Mouse (Mus musculus) hindbrain, embryonic 12.5 days (tissue): Measurements from ENCODE around the gene Itgb2l. TPM values are rescaled to one million over a fixed set of nuclear protein-coding genes. Genes with fewer than 3 reads are reported as not detected.
"Not testable (repeated sequence)": the region's sequence is repeated elsewhere in the genome, so short reads cannot be mapped to it uniquely, and the experiment has no call there.

Experiments used
- ATAC-seq: fragments of 200-750 bp; cut with Nextera tagmentation; 2 replicates; pipeline ENCODE4 v1.8.0; 2017; ENCODE audit warnings: moderate TSS enrichment; ENCODE audit not compliant: low FRiP score
- H3K27ac ChIP-seq: fragments of 300-500 bp; sonication (generic); 2 replicates; pipeline ENCODE4 v1.5.1; 2016; ENCODE audit warnings: mild to moderate bottlenecking
- H3K27me3 ChIP-seq: fragments of 300-500 bp; sonication (generic); 2 replicates; pipeline ENCODE4 v1.6.1; 2016; ENCODE audit warnings: mild to moderate bottlenecking
- H3K36me3 ChIP-seq: fragments of 300-500 bp; sonication (generic); 2 replicates; pipeline ENCODE4 v1.6.1; 2016; ENCODE audit warnings: mild to moderate bottlenecking
- H3K4me1 ChIP-seq: fragments of 300-500 bp; sonication (generic); 2 replicates; pipeline ENCODE4 v1.6.1; 2016
- H3K4me2 ChIP-seq: fragments of 300-500 bp; sonication (generic); replicated peaks from 2 replicates; pipeline ENCODE4 v1.6.1; 2016; ENCODE audit warnings: mild to moderate bottlenecking
- H3K4me3 ChIP-seq: fragments of 300-500 bp; sonication (generic); 2 replicates; pipeline ENCODE4 v1.5.1; 2016; ENCODE audit warnings: mild to moderate bottlenecking
- H3K9ac ChIP-seq: fragments of 300-500 bp; sonication (generic); 2 replicates; pipeline ENCODE4 v1.6.1; 2016; ENCODE audit warnings: mild to moderate bottlenecking, moderate library complexity
- H3K9me3 ChIP-seq: fragments of 300-500 bp; sonication (generic); replicated peaks from 2 replicates; pipeline ENCODE4 v1.6.1; 2016; ENCODE audit warnings: mild to moderate bottlenecking
- WGBS: fragments of 180-500 bp; shearing (Covaris S2); methylation state at CpG from one replicate; pipeline ENCODE4 v1.1.7; 2016; 5-methylcytosine and 5-hydroxymethylcytosine counted together
- polyA plus RNA-seq: library from polyadenylated mRNA; unstranded; fragments of >200 nt; fragmentation: Nextera tagmentation; extraction: Ambion mirVana; gene quantifications from 2 replicates; pipeline ENCODE4 v1.2.1, GENCODE M21; 2016

Itgb2l gene
- polyA plus RNA-seq, 1 experiment from 2014 or later, result not detected

- no peak overlapping the region for H3K9ac ChIP-seq
- WGBS, result 87% methylated on average over 2 of the region's 2 CpGs
- no peak overlapping the region for H3K4me3 ChIP-seq
- no peak overlapping the region for H3K27ac ChIP-seq
- no peaks in the 10 kb centered on the region for H3K27me3 ChIP-seq
- H3K4me2 ChIP-seq, result no peak overlapping the region
- ATAC-seq, result no peak
- H3K4me1 ChIP-seq, result 0 out of 2 replicates have a peak, but pooled peaks cover 3% of the 10 kb centered on the region
- H3K9me3 ChIP-seq, result no peaks in the 10 kb centered on the region
- no peaks in the 10 kb centered on the region for H3K36me3 ChIP-seq
Observed at GRCm38 (mm10) chr16:96459356-96459755, 15.9 kb upstream of the Itgb2l start.

- no peak overlapping the region for H3K4me3 ChIP-seq
- WGBS, result 85% methylated on average over 5 of the region's 5 CpGs
- ATAC-seq, result no peak
Observed at GRCm38 (mm10) chr16:96457612-96458011, 14.2 kb upstream of the Itgb2l start.

GRCm38 (mm10) chr16:96454086-96454485, 10.7 kb upstream of the Itgb2l start:
- Histone ChIP-seq H3K9ac (no peak overlapping the region), H3K27ac (no peak overlapping the region), H3K27me3 (no peaks in the 10 kb centered on the region), H3K4me2 (no peak overlapping the region), H3K36me3 (no peaks in the 10 kb centered on the region), H3K4me1 (no peaks in the 10 kb centered on the region), H3K9me3 (no peaks in the 10 kb centered on the region), H3K4me3 (no peak overlapping the region)
- no peak for ATAC-seq

More at GRCm38 (mm10) chr16:96457612-96458011, 14.2 kb upstream of the Itgb2l start:
- no peak overlapping the region for H3K4me2 ChIP-seq
- H3K27me3 ChIP-seq, result no peaks in the 10 kb centered on the region
- no peaks in the 10 kb centered on the region for H3K9me3 ChIP-seq
- H3K36me3 ChIP-seq, result no peaks in the 10 kb centered on the region
- no peak overlapping the region for H3K9ac ChIP-seq
- H3K4me1 ChIP-seq, result 0 out of 2 replicates have a peak, but pooled peaks cover 3% of the 10 kb centered on the region
- no peak overlapping the region for H3K27ac ChIP-seq

- 93% methylated on average over 15 of the region's 16 CpGs for WGBS
- not testable (repeated sequence) for H3K4me2 ChIP-seq, H3K4me1 ChIP-seq, ATAC-seq, H3K9ac ChIP-seq, H3K36me3 ChIP-seq, H3K4me3 ChIP-seq, H3K27me3 ChIP-seq, H3K27ac ChIP-seq, H3K9me3 ChIP-seq
Observed at GRCm38 (mm10) chr16:96450871-96451270, 7.5 kb upstream of the Itgb2l start.

- Histone ChIP-seq H3K4me3 (no peak overlapping the region), H3K27me3 (no peaks in the 10 kb centered on the region), H3K9ac (no peak overlapping the region), H3K4me2 (no peak overlapping the region), H3K4me1 (peaks cover 10% of the 10 kb centered on the region), H3K9me3 (no peaks in the 10 kb centered on the region), H3K27ac (no peak overlapping the region), H3K36me3 (no peaks in the 10 kb centered on the region)
- WGBS, result 84% methylated on average over 3 of the region's 3 CpGs
- ATAC-seq, result no peak
Observed at GRCm38 (mm10) chr16:96441826-96442225, 1.6 kb downstream of the Itgb2l start.

- H3K9ac ChIP-seq, result no peak overlapping the region
- 72% methylated on average over 8 of the region's 8 CpGs for WGBS
- peak; percentile 66 for ATAC-seq
- no peak overlapping the region for H3K4me3 ChIP-seq
- no peaks in the 10 kb centered on the region for H3K9me3 ChIP-seq
- no peaks in the 10 kb centered on the region for H3K27me3 ChIP-seq
- H3K27ac ChIP-seq, result no peak overlapping the region
- H3K4me2 ChIP-seq, result no peak overlapping the region
- peaks cover 10% of the 10 kb centered on the region for H3K4me1 ChIP-seq
- no peaks in the 10 kb centered on the region for H3K36me3 ChIP-seq
Observed at GRCm38 (mm10) chr16:96440871-96441270, 2.5 kb downstream of the Itgb2l start.

- WGBS, result 84% methylated on average over 4 of the region's 4 CpGs
- Histone ChIP-seq H3K4me1 (peaks cover 10% of the 10 kb centered on the region), H3K36me3 (no peaks in the 10 kb centered on the region), H3K4me2 (no peak overlapping the region), H3K27me3 (no peaks in the 10 kb centered on the region), H3K27ac (no peak overlapping the region), H3K9ac (no peak overlapping the region), H3K9me3 (no peaks in the 10 kb centered on the region), H3K4me3 (no peak overlapping the region)
- ATAC-seq, result no peak
Observed at GRCm38 (mm10) chr16:96439682-96440081, 3.7 kb downstream of the Itgb2l start.

GRCm38 (mm10) chr16:96438946-96439345, 4.5 kb downstream of the Itgb2l start:
- 97% methylated on average over 5 of the region's 5 CpGs for WGBS
- no peak for ATAC-seq
- no peak overlapping the region for H3K27ac ChIP-seq
- no peak overlapping the region for H3K4me3 ChIP-seq
- H3K27me3 ChIP-seq, result no peaks in the 10 kb centered on the region
- no peak overlapping the region for H3K9ac ChIP-seq
- H3K9me3 ChIP-seq, result no peaks in the 10 kb centered on the region
- no peaks in the 10 kb centered on the region for H3K36me3 ChIP-seq
- H3K4me1 ChIP-seq, result peaks cover 10% of the 10 kb centered on the region
- no peak overlapping the region for H3K4me2 ChIP-seq

- no peak for ATAC-seq
- WGBS, result 80% methylated on average over 3 of the region's 3 CpGs
- H3K27me3 ChIP-seq, result no peaks in the 10 kb centered on the region
Observed at GRCm38 (mm10) chr16:96434024-96434785, 9.2 kb downstream of the Itgb2l start.

GRCm38 (mm10) chr16:96433266-96433665, 10.2 kb downstream of the Itgb2l start:
- H3K27ac ChIP-seq, result no peak overlapping the region
- WGBS, result 86% methylated on average over 10 of the region's 10 CpGs
- no peaks in the 10 kb centered on the region for H3K9me3 ChIP-seq
- no peaks in the 10 kb centered on the region for H3K27me3 ChIP-seq
- H3K4me2 ChIP-seq, result no peak overlapping the region
- no peaks in the 10 kb centered on the region for H3K4me1 ChIP-seq
- no peaks in the 10 kb centered on the region for H3K36me3 ChIP-seq
- no peak overlapping the region for H3K9ac ChIP-seq
- no peak for ATAC-seq
- H3K4me3 ChIP-seq, result no peak overlapping the region

More at GRCm38 (mm10) chr16:96434024-96434785, 9.2 kb downstream of the Itgb2l start:
- Histone ChIP-seq H3K9me3 (no peaks in the 10 kb centered on the region), H3K4me3 (no peak overlapping the region), H3K4me1 (no peaks in the 10 kb centered on the region), H3K4me2 (no peak overlapping the region), H3K27ac (no peak overlapping the region), H3K9ac (no peak overlapping the region), H3K36me3 (no peaks in the 10 kb centered on the region)

- no peak for ATAC-seq
- Histone ChIP-seq H3K9me3 (no peaks in the 10 kb centered on the region), H3K27ac (no peak overlapping the region), H3K27me3 (no peaks in the 10 kb centered on the region), H3K4me2 (no peak overlapping the region), H3K36me3 (no peaks in the 10 kb centered on the region), H3K4me1 (no peaks in the 10 kb centered on the region), H3K9ac (no peak overlapping the region), H3K4me3 (no peak overlapping the region)
- 66% methylated on average over 3 of the region's 3 CpGs for WGBS
Observed at GRCm38 (mm10) chr16:96429046-96429445, 14.4 kb downstream of the Itgb2l start.

- Histone ChIP-seq H3K4me1 (no peaks in the 10 kb centered on the region), H3K27ac (no peak overlapping the region), H3K9ac (no peak overlapping the region), H3K9me3 (no peaks in the 10 kb centered on the region), H3K27me3 (no peaks in the 10 kb centered on the region), H3K4me3 (no peak overlapping the region), H3K36me3 (no peaks in the 10 kb centered on the region), H3K4me2 (no peak overlapping the region)
- 87% methylated on average over 7 of the region's 7 CpGs for WGBS
- ATAC-seq, result no peak
Observed at GRCm38 (mm10) chr16:96426671-96427070, 16.7 kb downstream of the Itgb2l start.

- no peak overlapping the region for H3K4me2 ChIP-seq
- no peaks in the 10 kb centered on the region for H3K4me1 ChIP-seq
- H3K27ac ChIP-seq, result no peak overlapping the region
- H3K9ac ChIP-seq, result no peak overlapping the region
- no peaks in the 10 kb centered on the region for H3K36me3 ChIP-seq
- H3K4me3 ChIP-seq, result no peak overlapping the region
- no peaks in the 10 kb centered on the region for H3K27me3 ChIP-seq
- 88% methylated on average over 2 of the region's 2 CpGs for WGBS
- ATAC-seq, result no peak
- H3K9me3 ChIP-seq, result no peaks in the 10 kb centered on the region
Observed at GRCm38 (mm10) chr16:96425044-96425443, 18.4 kb downstream of the Itgb2l start.
